Mouse (Mus musculus) myocyte (in vitro differentiated cells): ENCODE data around the gene Trim65.

Source experiments
- CEBPB ChIP-seq: IDR thresholded peaks from 2 replicates; pipeline ENCODE4 v1.6.1; 2011; ENCODE audit warnings: mild to moderate bottlenecking, moderate library complexity; ENCODE audit not compliant: poor library complexity, insufficient read depth, severe bottlenecking
- MAX ChIP-seq: IDR thresholded peaks from one replicate; pipeline ENCODE4 v1.6.1; 2011; ENCODE audit warnings: low read depth, mild to moderate bottlenecking, control low read depth
- MYOD1 ChIP-seq, 3 experiments: IDR thresholded peaks; one replicate each; pipeline ENCODE4 v1.6.1; 2011; ENCODE audit warnings: control low read depth in 2 of 3, low read depth in 2 of 3, mild to moderate bottlenecking in 2 of 3, moderate library complexity in 1 of 3; ENCODE audit not compliant: insufficient read length in 2 of 3, control insufficient read depth in 1 of 3
- MYOG ChIP-seq, 3 experiments: IDR thresholded peaks; one replicate each; pipeline ENCODE4 v1.6.1; 2011; ENCODE audit warnings: control low read depth in 2 of 3, low read depth in 2 of 3, mild to moderate bottlenecking in 2 of 3; ENCODE audit not compliant: insufficient read length in 2 of 3, control insufficient read depth in 1 of 3, insufficient read depth in 1 of 3
- POLR2A ChIP-seq: IDR thresholded peaks from one replicate; pipeline ENCODE4 v1.6.1; 2011; ENCODE audit warnings: low read depth, mild to moderate bottlenecking, control low read depth, moderate library complexity; ENCODE audit not compliant: insufficient read length
- POLR2AphosphoS2 ChIP-seq: IDR thresholded peaks from one replicate; pipeline ENCODE4 v1.6.1; 2011; ENCODE audit warnings: low read depth, control low read depth; ENCODE audit not compliant: insufficient read length

DNA sequence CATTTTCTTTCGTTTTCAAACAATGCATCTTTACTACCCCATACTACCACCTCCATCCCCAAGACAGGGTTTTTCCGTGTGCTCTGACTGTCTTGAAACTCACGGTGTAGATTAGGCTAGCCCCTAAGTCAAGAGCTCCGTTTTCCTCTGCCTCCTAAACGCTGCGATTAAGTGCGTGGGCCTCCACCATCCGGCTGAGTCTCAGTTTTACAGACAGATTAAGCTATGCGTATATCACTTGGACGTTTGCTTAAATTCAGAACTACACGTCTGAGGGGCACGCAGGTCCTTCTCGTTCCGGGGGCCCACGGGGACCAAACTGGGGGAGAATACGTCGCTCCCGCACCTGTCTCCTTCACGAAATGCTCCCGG, 7.2 kb upstream of the Trim65 start:
- TF ChIP-seq POLR2A: no peak
- TF ChIP-seq MYOG (IDR thresholded peaks at IDR 0.05; ENCODE audit: control insufficient read depth in 1 of 3, insufficient read depth in 1 of 3, insufficient read length in 2 of 3, low read depth in 2 of 3): no peak
- no peak for TF ChIP-seq POLR2AphosphoS2
- no peak for TF ChIP-seq CEBPB
- no peak for TF ChIP-seq MAX
- no peak for TF ChIP-seq MYOD1 (IDR thresholded peaks at IDR 0.05; ENCODE audit: control insufficient read depth in 1 of 3, insufficient read length in 2 of 3, low read depth in 2 of 3)
